Mouse (Mus musculus) brain, embryonic 14.5 days (tissue): ENCODE data around the gene Tarbp2.

Experiments
- CTCF ChIP-seq: fragments of 200-500 bp; IDR thresholded peaks from 2 replicates; pipeline ENCODE4 v1.5.1; 2012; ENCODE audit warnings: inconsistent platforms, mild to moderate bottlenecking, moderate library complexity, borderline replicate concordance; ENCODE audit not compliant: insufficient read depth, insufficient read length; ENCODE audit errors: extremely low read depth
- POLR2A ChIP-seq: fragments of 200-500 bp; IDR thresholded peaks from 2 replicates; pipeline ENCODE4 v1.6.1; 2012; ENCODE audit warnings: mild to moderate bottlenecking, inconsistent platforms, borderline replicate concordance; ENCODE audit not compliant: poor library complexity, insufficient read depth, insufficient read length, severe bottlenecking; ENCODE audit errors: extremely low read depth

DNA sequence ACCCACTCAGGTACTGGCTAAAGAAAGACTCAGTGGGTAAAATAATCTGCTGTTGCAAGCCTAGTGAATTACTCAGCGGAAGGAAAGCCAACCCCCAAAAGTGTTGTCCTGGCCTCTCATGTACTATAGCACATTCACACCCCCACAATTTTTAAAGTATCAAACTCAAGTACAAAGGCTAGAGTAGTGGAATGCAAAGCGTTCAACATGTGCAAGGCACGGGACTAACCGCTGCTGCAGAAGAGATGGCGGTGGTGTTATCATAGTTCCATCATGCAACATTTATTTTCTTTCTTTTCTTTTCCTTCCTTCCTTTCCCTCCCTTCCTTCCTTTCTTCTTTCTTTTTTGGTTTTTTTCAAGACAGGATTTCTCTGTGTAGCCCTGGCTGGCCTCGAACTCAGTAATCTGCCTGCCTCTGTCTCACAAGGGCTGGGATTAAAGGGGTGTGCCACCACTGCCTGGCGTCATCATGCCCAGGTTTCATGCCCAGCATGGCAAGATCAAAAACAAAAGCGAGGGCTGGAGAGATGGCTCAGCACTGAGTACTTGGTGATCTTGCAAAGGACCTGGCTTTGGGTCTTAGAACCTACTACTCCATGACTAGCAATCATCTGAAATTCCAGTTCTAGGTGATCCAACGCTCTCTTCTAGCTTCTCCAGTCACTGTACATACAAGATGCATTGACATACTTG lies 12.1 kb upstream of the Tarbp2 start:
- no peak for TF ChIP-seq POLR2A
- no peak for TF ChIP-seq CTCF
